Mouse (Mus musculus) lung, embryonic 15.5 days (tissue): Measurements from ENCODE around the gene H2-DMb2. TPM values are rescaled to one million over a fixed set of nuclear protein-coding genes. Genes with fewer than 3 reads are reported as not detected.
A peak's percentile ranks its signal among the peaks of the same experiment; 100 is the strongest.

Experiments
- ATAC-seq: fragments of 200-750 bp; cut with Nextera tagmentation; 2 replicates; pipeline ENCODE4 v1.8.0; 2017; ENCODE audit warnings: moderate number of reproducible peaks, borderline replicate concordance; ENCODE audit not compliant: low FRiP score, low TSS enrichment; ENCODE audit errors: extremely low read depth
- H3K27ac ChIP-seq: fragments of 300-500 bp; sonication (generic); 2 replicates; pipeline ENCODE4 v1.5.1; 2015; ENCODE audit warnings: moderate library complexity, mild to moderate bottlenecking, inconsistent platforms
- H3K27me3 ChIP-seq: fragments of 300-500 bp; sonication (generic); 2 replicates; pipeline ENCODE4 v1.6.1; 2015; ENCODE audit warnings: inconsistent platforms
- H3K36me3 ChIP-seq: fragments of 300-500 bp; sonication (generic); 2 replicates; pipeline ENCODE4 v1.6.1; 2015; ENCODE audit warnings: inconsistent platforms
- H3K4me1 ChIP-seq: fragments of 300-500 bp; sonication (generic); 2 replicates; pipeline ENCODE4 v1.6.1; 2015; ENCODE audit warnings: inconsistent platforms
- H3K4me2 ChIP-seq: fragments of 300-500 bp; sonication (generic); 2 replicates; pipeline ENCODE4 v1.6.1; 2015; ENCODE audit warnings: inconsistent platforms, mild to moderate bottlenecking, moderate library complexity
- H3K4me3 ChIP-seq: fragments of 300-500 bp; sonication (generic); 2 replicates; pipeline ENCODE4 v1.5.1; 2015; ENCODE audit warnings: mild to moderate bottlenecking, inconsistent platforms
- H3K9ac ChIP-seq: fragments of 300-500 bp; sonication (generic); 2 replicates; pipeline ENCODE4 v1.6.1; 2015; ENCODE audit warnings: inconsistent platforms
- H3K9me3 ChIP-seq: fragments of 300-500 bp; sonication (generic); 2 replicates; pipeline ENCODE4 v1.6.1; 2016; ENCODE audit warnings: inconsistent platforms
- WGBS: fragments of 180-500 bp; shearing (Covaris S2); methylation state at CpG from one replicate; pipeline ENCODE4 v1.1.7; 2015; 5-methylcytosine and 5-hydroxymethylcytosine counted together
- polyA plus RNA-seq: library from polyadenylated mRNA; unstranded; fragments of >200 nt; fragmentation: Nextera tagmentation; extraction: Ambion mirVana; gene quantifications from 2 replicates; pipeline ENCODE4 v1.2.1, GENCODE M21; 2015

The H2-DMb2 gene
- polyA plus RNA-seq, 1 experiment from 2014 or later, result 1.9 TPM

DNA sequence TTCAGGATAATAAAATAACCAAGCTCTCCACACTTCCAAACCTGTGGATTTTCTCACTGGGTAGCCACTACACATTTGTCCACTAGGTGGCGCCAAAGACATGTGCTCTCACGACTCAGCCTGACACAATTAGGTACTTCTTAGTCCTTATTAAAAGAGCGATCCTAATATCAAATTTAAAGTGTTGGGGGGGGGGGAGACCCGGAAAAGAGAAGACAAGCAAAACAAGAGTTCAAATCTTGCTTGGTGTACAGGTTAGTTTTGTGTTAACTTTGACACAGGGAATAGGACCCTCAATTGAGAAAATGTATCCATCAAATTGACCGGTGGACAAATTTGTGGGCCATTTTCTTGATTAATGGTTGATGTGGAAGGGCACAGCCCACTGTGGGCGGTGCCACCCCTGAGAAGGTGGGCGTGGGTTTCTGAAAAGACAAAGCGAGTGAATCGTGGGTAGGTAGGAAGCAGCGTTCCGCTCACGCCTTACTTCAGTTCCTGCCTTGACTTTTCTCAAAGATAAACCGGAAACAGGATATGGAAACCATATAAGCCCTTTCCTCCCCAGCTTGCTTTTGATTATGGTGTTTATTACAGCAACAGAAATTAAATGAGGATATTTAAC lies 27.9 kb downstream of the H2-DMb2 start:
- Histone ChIP-seq H3K27ac (no peak overlapping the region), H3K36me3 (no peaks in the 10 kb centered on the region), H3K9me3 (no peaks in the 10 kb centered on the region), H3K4me3 (no peak overlapping the region), H3K27me3 (no peaks in the 10 kb centered on the region), H3K4me2 (peak overlapping the region; percentile 18; the same call in 1 of the 2 replicates), H3K9ac (no peak overlapping the region), H3K4me1 (no peaks in the 10 kb centered on the region)
- no peak for ATAC-seq
- 38% methylated on average over 13 of the region's 13 CpGs for WGBS

DNA sequence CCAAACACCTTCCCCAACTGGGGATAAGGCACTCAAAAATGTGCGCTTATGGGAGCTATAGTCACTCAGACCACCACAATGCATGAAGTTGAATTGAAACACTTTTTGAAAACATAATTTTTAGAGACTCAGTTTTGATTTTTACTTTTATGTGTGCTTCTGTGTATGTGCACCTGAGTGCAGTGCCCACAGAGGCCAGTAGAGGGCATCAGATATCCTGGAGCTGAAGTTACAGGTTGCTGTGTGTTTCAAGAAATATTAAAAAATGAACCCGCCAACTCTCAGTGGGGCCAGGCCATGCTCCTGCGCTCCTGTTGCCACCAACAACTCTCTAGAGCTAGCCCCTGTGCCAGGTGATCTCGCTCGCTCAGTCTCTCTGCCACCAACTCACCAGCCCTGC lies 29.4 kb downstream of the H2-DMb2 start:
- Histone ChIP-seq H3K36me3 (no peaks in the 10 kb centered on the region), H3K27me3 (no peaks in the 10 kb centered on the region), H3K4me2 (no peak overlapping the region), H3K4me1 (no peaks in the 10 kb centered on the region), H3K9me3 (peaks cover 6% of the 10 kb centered on the region; the same call in 1 of the 2 replicates), H3K9ac (no peak overlapping the region), H3K27ac (no peak overlapping the region), H3K4me3 (no peak overlapping the region)
- no peak for ATAC-seq
- WGBS, result 97% methylated on average over 5 of the region's 5 CpGs

DNA sequence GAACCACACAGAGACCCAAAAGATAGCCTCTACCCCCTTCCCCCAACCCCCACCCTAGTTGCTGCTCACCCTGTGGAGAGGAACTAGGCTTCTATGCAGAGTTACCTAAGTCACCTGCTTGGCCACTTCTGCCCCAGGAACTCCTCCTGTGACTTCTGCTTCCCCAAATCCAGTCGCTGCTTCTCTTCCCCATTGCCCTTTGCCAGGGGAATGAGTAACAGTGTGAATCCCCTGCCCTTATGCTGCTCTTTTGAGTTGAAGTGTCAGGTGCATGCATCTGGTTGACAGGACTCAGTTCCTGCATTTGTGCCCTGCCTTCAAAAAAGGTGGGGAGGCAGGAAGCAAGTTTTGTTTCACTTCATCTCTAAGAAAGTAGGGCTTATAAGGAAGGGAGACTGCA lies 31.0 kb downstream of the H2-DMb2 start:
- 47% methylated on average over 1 of the region's 1 CpGs for WGBS
- H3K9ac ChIP-seq, result no peak overlapping the region
- peaks cover 6% of the 10 kb centered on the region; the same call in 1 of the 2 replicates for H3K9me3 ChIP-seq
- H3K36me3 ChIP-seq, result no peaks in the 10 kb centered on the region
- no peak overlapping the region for H3K4me3 ChIP-seq
- H3K4me1 ChIP-seq, result no peaks in the 10 kb centered on the region
- H3K4me2 ChIP-seq, result no peak overlapping the region
- no peak for ATAC-seq
- H3K27me3 ChIP-seq, result no peaks in the 10 kb centered on the region
- H3K27ac ChIP-seq, result no peak overlapping the region

DNA sequence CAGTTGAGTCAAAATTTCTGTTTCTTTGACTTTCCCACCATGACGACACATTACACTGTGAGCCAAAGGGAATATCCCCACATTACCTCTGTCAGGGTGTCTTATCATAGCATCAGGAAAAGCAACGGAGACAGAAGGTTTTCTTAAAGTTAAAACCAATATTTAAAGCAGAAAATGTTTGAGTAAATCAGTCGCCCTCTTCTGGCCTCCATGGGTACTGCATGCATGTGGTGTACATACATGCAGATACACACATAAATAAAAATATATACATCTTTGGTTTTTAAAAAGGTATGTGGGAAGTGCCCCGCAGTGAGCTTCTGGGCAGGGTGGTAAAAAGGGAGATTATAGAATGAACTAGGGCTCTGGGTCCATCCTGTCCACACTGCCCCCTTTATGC lies 34.1 kb downstream of the H2-DMb2 start:
- Histone ChIP-seq H3K4me1 (no peaks in the 10 kb centered on the region), H3K27ac (no peak overlapping the region), H3K36me3 (no peaks in the 10 kb centered on the region), H3K4me3 (no peak overlapping the region), H3K27me3 (no peaks in the 10 kb centered on the region), H3K4me2 (no peak overlapping the region), H3K9me3 (peaks cover 6% of the 10 kb centered on the region; the same call in 1 of the 2 replicates), H3K9ac (no peak overlapping the region)
- WGBS, result 71% methylated on average over 4 of the region's 4 CpGs
- ATAC-seq, result no peak

DNA sequence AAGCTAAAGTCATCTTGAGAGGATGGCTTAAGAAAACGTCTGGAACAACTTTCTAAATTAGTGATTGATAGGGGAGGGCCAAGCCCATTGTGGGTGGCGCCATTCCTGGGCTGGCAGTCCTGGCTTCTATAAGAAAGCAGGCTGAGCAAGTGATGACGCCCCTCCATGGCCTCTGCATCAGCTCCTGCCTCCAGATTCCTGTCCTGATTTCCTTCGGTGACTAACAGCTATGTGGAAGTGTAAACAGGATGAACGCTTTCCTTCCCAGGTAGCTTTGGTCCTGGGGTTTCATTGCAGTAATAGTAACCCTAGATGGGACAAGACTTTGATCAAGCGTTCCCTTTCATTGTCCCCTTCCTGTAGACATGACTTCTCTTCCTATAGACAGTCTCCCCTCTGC lies 35.9 kb downstream of the H2-DMb2 start:
- Histone ChIP-seq H3K27me3 (0 out of 2 replicates have a peak, but pooled peaks cover 10% of the 10 kb centered on the region), H3K4me1 (no peaks in the 10 kb centered on the region), H3K27ac (no peak overlapping the region), H3K9ac (no peak overlapping the region), H3K4me2 (no peak overlapping the region), H3K36me3 (no peaks in the 10 kb centered on the region), H3K4me3 (no peak overlapping the region), H3K9me3 (peaks cover 6% of the 10 kb centered on the region; the same call in 1 of the 2 replicates)
- WGBS, result 49% methylated on average over 6 of the region's 6 CpGs
- ATAC-seq, result no peak

DNA sequence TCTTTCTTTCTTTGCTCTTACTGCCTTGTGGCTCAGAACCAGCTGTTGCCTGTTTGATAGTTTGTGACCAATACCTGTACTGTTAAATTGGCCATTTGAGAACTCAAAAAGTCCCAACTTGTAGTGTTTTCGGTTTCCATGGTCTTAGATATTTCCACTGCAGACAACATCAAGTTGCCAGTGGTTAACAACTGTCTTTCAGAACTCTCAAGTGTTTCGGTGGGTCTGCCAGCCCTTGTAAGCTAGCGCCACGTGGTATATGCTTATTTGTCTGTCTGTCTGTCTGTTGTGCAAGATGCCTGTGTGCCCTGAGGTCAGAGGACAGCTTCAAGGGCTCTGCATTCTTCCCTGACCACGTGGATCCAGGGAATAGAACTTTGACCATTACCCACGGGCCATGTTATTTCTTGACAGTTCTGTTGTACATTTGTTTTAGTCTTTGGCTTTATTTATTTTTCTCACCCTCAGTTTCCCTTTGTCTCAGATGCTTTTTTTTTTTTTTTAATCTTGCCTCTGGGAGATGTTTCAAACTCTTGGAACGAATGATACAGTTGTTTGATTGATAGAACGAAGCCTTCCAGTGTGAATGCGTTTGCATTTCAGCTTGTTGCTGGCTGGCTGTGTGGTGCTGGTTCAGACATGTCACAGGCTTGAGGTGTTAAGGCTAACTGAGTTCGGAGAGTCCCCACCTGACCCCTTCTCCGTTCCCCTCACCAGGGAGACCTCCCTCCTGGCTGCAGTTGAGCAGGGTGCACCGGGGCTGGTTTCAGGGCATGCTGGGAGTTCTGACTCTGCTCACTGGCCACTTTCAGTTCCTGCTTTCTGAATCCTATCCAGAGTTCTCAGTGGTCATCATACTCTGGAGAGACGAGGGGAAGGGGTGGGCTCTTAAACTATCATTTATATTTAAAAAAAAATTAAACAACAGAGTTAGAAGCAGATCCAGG lies 37.1 kb downstream of the H2-DMb2 start:
- H3K9me3 ChIP-seq, result peaks cover 6% of the 10 kb centered on the region; the same call in 1 of the 2 replicates
- no peak overlapping the region for H3K4me3 ChIP-seq
- H3K4me2 ChIP-seq, result no peak overlapping the region
- no peaks in the 10 kb centered on the region for H3K4me1 ChIP-seq
- H3K27ac ChIP-seq, result no peak overlapping the region
- 0 out of 2 replicates have a peak, but pooled peaks cover 12% of the 10 kb centered on the region for H3K27me3 ChIP-seq
- H3K36me3 ChIP-seq, result no peaks in the 10 kb centered on the region
- H3K9ac ChIP-seq, result no peak overlapping the region
- ATAC-seq, result no peak
- 57% methylated on average over 13 of the region's 13 CpGs for WGBS

DNA sequence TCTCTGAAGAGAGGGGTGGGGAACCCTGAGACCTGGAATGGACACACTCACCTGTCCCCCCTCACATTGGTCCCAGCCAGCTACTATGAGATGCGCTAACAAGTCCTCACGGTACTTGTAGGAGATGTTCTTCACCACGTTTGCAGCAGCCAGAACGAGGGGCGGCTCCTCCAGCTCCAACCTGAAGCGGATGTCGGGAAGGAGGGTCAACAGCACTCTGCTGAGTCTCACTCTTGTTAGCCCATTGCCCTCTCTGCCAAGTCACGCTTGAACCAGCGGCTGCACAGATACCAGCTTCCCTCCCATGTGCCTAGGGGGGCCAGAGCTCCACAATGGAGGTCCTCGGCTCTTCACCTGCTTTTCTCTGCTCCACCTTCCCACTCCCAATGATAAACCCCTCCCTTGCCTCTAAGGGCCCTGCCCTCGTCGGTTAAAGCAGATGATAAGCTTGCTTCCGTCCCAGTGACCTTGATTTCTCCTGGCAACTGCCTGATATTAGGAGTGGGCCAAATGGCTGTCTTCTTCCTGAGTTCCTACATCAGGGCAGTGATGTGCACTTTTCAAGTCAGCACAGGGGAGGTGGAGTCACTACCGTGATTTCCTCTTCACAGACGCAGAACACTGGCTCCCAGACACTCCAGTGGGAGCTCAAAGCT lies 40.6 kb downstream of the H2-DMb2 start:
- Histone ChIP-seq H3K9me3 (no peaks in the 10 kb centered on the region), H3K27me3 (peaks cover 27% of the 10 kb centered on the region), H3K9ac (no peak overlapping the region), H3K27ac (no peak overlapping the region), H3K4me3 (no peak overlapping the region), H3K4me2 (no peak overlapping the region), H3K4me1 (peaks cover 15% of the 10 kb centered on the region), H3K36me3 (no peaks in the 10 kb centered on the region)
- WGBS, result 61% methylated on average over 15 of the region's 15 CpGs
- ATAC-seq, result no peak

DNA sequence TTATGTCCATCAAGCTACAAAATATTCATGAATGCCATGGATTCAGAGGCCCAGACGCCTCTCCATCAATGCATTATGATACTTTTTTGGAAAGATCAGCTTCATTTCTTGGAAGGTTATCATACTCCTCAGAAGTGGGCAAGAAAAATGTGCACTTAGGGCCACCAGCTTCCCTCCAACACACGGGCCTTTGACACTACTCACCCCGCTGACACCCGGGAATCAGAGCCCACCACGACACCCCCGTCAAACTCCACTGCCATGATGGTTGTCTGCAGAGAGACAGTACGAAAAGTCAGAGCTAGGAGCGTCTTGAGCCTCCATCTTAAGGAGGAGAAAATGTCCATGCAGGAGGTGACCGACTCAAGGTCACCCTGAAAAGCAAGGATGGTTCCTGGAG lies 42.4 kb downstream of the H2-DMb2 start:
- no peak overlapping the region for H3K4me3 ChIP-seq
- no peaks in the 10 kb centered on the region for H3K9me3 ChIP-seq
- H3K27ac ChIP-seq, result no peak overlapping the region
- ATAC-seq, result no peak
- no peaks in the 10 kb centered on the region for H3K36me3 ChIP-seq
- no peak overlapping the region for H3K4me2 ChIP-seq
- 81% methylated on average over 9 of the region's 9 CpGs for WGBS
- peaks cover 15% of the 10 kb centered on the region for H3K4me1 ChIP-seq
- no peak overlapping the region for H3K9ac ChIP-seq
- peaks cover 27% of the 10 kb centered on the region for H3K27me3 ChIP-seq

DNA sequence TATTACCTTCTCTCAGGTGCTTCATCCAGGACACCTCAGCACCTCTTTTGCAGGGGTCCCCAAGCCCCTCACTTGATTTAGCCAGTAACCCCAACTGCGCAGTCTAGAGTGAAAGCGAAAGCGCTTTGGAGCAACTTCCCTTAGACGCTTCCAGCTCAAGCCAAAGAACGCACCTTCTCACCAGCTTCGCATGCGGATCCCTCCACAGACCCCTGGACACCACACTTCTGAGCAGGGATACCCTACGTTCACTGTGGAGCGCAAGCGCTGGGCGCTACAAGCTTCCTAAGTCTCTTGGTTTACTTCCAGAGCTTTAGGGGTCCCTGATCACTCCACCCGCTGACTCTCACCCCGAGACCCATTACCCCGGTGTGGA lies 43.8 kb downstream of the H2-DMb2 start:
- H3K27me3 ChIP-seq, result peaks cover 27% of the 10 kb centered on the region

DNA sequence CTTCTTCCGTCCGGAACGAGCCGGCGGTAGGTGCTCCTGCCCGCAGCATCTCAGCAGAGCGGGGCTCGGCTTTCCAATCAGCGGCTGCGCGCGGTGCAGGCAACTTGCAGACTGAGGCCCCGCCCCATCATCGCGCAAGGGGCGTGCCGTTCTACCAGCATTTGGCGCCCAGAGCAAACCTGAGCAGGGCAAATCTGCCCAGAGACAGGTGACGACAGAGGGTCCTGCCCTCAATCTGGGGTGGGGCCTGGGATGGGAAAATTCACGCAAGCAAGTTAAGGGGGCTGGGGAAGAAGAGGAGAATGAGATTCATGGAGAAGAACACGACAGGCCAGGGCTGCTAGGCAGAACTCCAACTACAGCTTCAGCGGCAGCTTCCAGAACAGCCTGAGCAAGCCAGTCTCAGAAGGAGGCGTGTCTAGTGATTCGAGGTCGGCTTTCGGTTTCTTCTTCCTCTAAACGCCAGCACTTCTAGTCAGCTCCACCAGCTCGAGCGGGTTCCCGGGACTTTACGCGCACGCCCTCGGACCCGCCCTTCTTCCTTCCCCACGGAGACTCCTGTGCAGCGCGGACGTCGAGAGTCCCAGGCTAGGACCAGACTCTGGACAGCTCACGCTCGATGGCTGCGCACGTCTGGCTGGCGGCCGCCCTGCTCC lies 44.3 kb downstream of the H2-DMb2 start, which contains the start of the genes Tap1 and Psmb9:
Gene Tap1, plus strand, starts transcription at position 293 of the 656 bp plus-strand sequence.
Gene Psmb9, minus strand, starts transcription at position 504 of the 656 bp plus-strand sequence.
- Histone ChIP-seq H3K9ac (peak within 1 kb of the TSS; percentile 69), H3K27ac (peak within 1 kb of the TSS; percentile 73), H3K4me1 (peaks cover 15% of the 10 kb centered on the region), H3K4me3 (peak within 1 kb of the TSS; percentile 63), H3K9me3 (no peaks in the 10 kb centered on the region), H3K36me3 (no peaks in the 10 kb centered on the region), H3K4me2 (peak within 1 kb of the TSS; percentile 96), H3K27me3 (peaks cover 32% of the 10 kb centered on the region)
- WGBS, result 0% methylated on average over 46 of the region's 46 CpGs
- peak; percentile 95 for ATAC-seq

More for the DNA sequence above, 43.8 kb downstream of the H2-DMb2 start:
- Histone ChIP-seq H3K9me3 (no peaks in the 10 kb centered on the region), H3K27ac (0 out of 2 replicates have a peak overlapping the region, but pooled peaks have one; percentile 73), H3K4me2 (peak overlapping the region; percentile 96), H3K36me3 (no peaks in the 10 kb centered on the region), H3K4me1 (peaks cover 15% of the 10 kb centered on the region), H3K4me3 (peak overlapping the region; percentile 63), H3K9ac (peak overlapping the region; percentile 44)
- WGBS, result 7% methylated on average over 14 of the region's 14 CpGs
- no peak; the same call in 1 of the 2 replicates for ATAC-seq

DNA sequence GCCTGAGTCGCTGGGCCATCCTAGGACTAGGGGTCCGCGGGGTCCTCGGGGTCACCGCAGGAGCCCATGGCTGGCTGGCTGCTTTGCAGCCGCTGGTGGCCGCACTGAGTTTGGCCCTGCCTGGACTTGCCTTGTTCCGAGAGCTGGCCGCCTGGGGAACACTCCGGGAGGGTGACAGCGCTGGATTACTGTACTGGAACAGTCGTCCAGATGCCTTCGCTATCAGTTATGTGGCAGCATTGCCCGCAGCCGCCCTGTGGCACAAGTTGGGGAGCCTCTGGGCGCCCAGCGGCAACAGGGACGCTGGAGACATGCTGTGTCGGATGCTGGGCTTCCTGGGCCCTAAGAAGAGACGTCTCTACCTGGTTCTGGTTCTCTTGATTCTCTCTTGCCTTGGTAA lies 44.9 kb downstream of the H2-DMb2 start:
- Histone ChIP-seq H3K4me2 (peak overlapping the region; percentile 96), H3K27ac (peak overlapping the region; percentile 73), H3K27me3 (peaks cover 37% of the 10 kb centered on the region), H3K9ac (peak overlapping the region; percentile 69), H3K4me3 (peak overlapping the region; percentile 63), H3K9me3 (no peaks in the 10 kb centered on the region), H3K4me1 (peaks cover 15% of the 10 kb centered on the region), H3K36me3 (no peaks in the 10 kb centered on the region)
- ATAC-seq, result no peak
- WGBS, result 5% methylated on average over 20 of the region's 20 CpGs
